8 mouse cellular contexts compared by ENCODE assay signal in the genomic region with DNA sequence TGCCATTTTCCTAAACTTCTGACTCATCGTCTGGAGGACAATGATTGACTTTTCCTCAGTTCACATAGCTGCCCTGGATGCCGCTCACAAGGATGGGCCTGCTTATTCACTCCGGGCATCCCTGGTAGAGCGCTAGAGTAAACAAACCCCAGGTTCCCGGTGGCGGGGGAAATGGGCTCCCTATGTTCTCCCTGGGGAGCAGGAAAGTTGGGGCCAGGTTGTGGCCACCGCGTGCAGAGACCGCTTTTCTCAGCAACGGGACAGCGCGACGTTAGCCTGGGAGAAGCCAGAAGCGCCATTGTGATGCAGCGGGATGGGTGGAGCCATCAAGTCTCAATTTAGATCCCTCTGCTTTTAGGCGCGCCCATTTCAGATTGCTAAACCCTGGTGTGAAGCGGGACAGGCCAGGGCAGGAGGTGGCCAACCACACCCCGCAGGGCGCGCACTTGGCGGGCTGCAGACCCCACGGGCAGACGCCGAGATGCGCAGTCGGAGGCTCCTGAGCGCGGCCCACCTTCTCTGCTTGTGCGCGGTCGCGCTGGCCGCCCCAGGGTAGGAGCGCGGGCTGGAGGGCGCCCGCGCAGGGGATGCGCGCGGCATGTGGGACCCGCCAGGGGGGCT. TPM values are rescaled to one million over a fixed set of nuclear protein-coding genes. Genes with fewer than 3 reads are reported as not detected.
DNase-seq lines count a peak whose midpoint lies in the region; ATAC-seq and TF ChIP-seq lines count a peak whose summit lies in the region.

Cd109 (plus strand) TSS at position 146 of the 621 bp plus-strand sequence.

- H3K4me2 ChIP-seq in forebrain, embryonic 11.5 days (ENCODE audit: low read depth, low read length, severe bottlenecking) = peak within 1 kb of the TSS; percentile 96

- DNase-seq in cerebellum, adult 2 months = peak; percentile 17 to 37
- DNase-seq in cerebellum, adult 9-11 months = no peak
- no peak for DNase-seq in Patski (ENCODE audit: low read depth, low spot score)
- peak; percentile 75 for DNase-seq in forebrain, embryonic 11.5 days (ENCODE audit: low spot score)
- peak; percentile 65 to 67 for DNase-seq in heart, postnatal 10 days
- DNase-seq in left cerebral cortex, postnatal 4 days = peak; percentile 24
- DNase-seq in mesoderm, embryonic 11.5 days (ENCODE audit: low read depth, low spot score) = peak; percentile 58

- no peak within 1 kb of the TSS for H3K27ac ChIP-seq in cerebellum, adult 2 months (ENCODE audit: insufficient read depth, low read length)
- no peak within 1 kb of the TSS for H3K27ac ChIP-seq in forebrain, embryonic 11.5 days (ENCODE audit: low read depth, low read length)
- H3K27ac ChIP-seq in testis, adult 2 months (ENCODE audit: control insufficient read depth, insufficient read depth, low read depth, low read length) = no peak within 1 kb of the TSS

- H3K4me1 ChIP-seq in cerebellum, adult 2 months (ENCODE audit: control insufficient read depth, insufficient read depth, low read length) = no peaks in the 10 kb centered on the region; the same call in none of the 2 replicates
- H3K4me1 ChIP-seq in forebrain, embryonic 11.5 days (replicated peaks; ENCODE audit: control insufficient read depth, insufficient read depth, low read length) = peaks cover 5% of the 10 kb centered on the region
- peaks cover 15% of the 10 kb centered on the region for H3K4me1 ChIP-seq in testis, adult 2 months (ENCODE audit: control insufficient read depth, insufficient read depth, low read length)

- H3K36me3 ChIP-seq in forebrain, embryonic 11.5 days (ENCODE audit: control insufficient read depth, insufficient read depth, low read length) = no peaks in the 10 kb centered on the region
- no peaks in the 10 kb centered on the region for H3K36me3 ChIP-seq in testis, adult 2 months (ENCODE audit: control insufficient read depth, insufficient read depth, low read length)

- ATAC-seq in Patski = peak; percentile 73
- peak; percentile 82 for ATAC-seq in forebrain, embryonic 11.5 days (replicated peaks; ENCODE audit: low FRiP score)

- peak within 1 kb of the TSS; percentile 81 for H3K4me3 ChIP-seq in cerebellum, adult 2 months (replicated peaks; ENCODE audit: insufficient read depth, low read depth, low read length)
- H3K4me3 ChIP-seq in forebrain, embryonic 11.5 days (ENCODE audit: low read depth, low read length) = peak within 1 kb of the TSS; percentile 55
- peak within 1 kb of the TSS; percentile 91 for H3K4me3 ChIP-seq in testis, adult 2 months (ENCODE audit: control insufficient read depth, low read depth, low read length)

- peak within 1 kb of the TSS; percentile 76 for H3K9ac ChIP-seq in forebrain, embryonic 11.5 days (ENCODE audit: low read length)

- no peak for TF ChIP-seq POLR2A in cerebellum, adult 2 months (IDR thresholded peaks at IDR 0.05; ENCODE audit: borderline replicate concordance, insufficient read depth, low read length)
- peak; percentile 54; the same call in 1 of the 2 replicates for TF ChIP-seq POLR2A in testis, adult 2 months (IDR thresholded peaks at IDR 0.05; ENCODE audit: control insufficient read depth, low read depth, low read length)

- intact Hi-C loops in heart, postnatal 10 days (cut with DNase I) = loop anchor here (2.0 kb wide), 1 partner anchor 15 kb away; no protein-coding TSS in a partner anchor
- intact Hi-C loops in left cerebral cortex, postnatal 4 days (cut with DNase I) = no loop called here

- H3K27me3 ChIP-seq in cerebellum, adult 2 months (ENCODE audit: control insufficient read depth, insufficient read depth, low read length) = peaks cover 1% of the 10 kb centered on the region; the same call in 1 of the 2 replicates
- no peaks in the 10 kb centered on the region for H3K27me3 ChIP-seq in Patski
- H3K27me3 ChIP-seq in forebrain, embryonic 11.5 days (ENCODE audit: control insufficient read depth, insufficient read depth, low read length) = peaks cover 8% of the 10 kb centered on the region
- H3K27me3 ChIP-seq in testis, adult 2 months (ENCODE audit: control insufficient read depth, insufficient read depth, low read length) = peaks cover 7% of the 10 kb centered on the region

- no peak for TF ChIP-seq CTCF in cerebellum, adult 2 months (IDR thresholded peaks at IDR 0.05; ENCODE audit: borderline replicate concordance, insufficient read depth, low read depth, low read length)
- TF ChIP-seq CTCF in Patski (IDR thresholded peaks at IDR 0.05) = no peak
- TF ChIP-seq CTCF in testis, adult 2 months (IDR thresholded peaks at IDR 0.05; ENCODE audit: control insufficient read depth, insufficient read depth, insufficient replicate concordance, low read depth, low read length) = no peak

- under 1% methylated on average over 43 of the region's 43 CpGs for WGBS in cerebellum, adult 2 months
- under 1% methylated on average over 43 of the region's 43 CpGs for WGBS in forebrain, embryonic 11.5 days

- in situ Hi-C loops in Patski (cut with MboI; ENCODE audit: low pct_unique_long_range_greater_than_20kb) = no loop called here

- H3K9me3 ChIP-seq in forebrain, embryonic 11.5 days (ENCODE audit: control insufficient read depth, low read length) = no peaks in the 10 kb centered on the region

- POLR2A ChIA-PET in Patski (lab: Charles Lee) = no interaction called here

- CTCF ChIA-PET in Patski (lab: Charles Lee) = no interaction called here

RNA-seq across cellular contexts. Expression of gene Cd109, which starts in this region (rescaled TPM):
- 0.20 and 0.33 TPM in 2 replicates for polyA plus RNA-seq in cerebellum, adult 2 months (2012; rRNA removed)
- polyA plus RNA-seq in Patski (2021) = 6.5 TPM
- polyA plus RNA-seq in forebrain, embryonic 11.5 days (2014; fragmentation: Nextera tagmentation; extraction: Ambion mirVana) = 4.6 and 5.4 TPM in 2 replicates
- total RNA-seq in heart, postnatal 10 days (2021) = 10 to 100 TPM; 13.0 to 13.5 TPM
- 1 to 10 TPM; 1.4 to 1.8 TPM for total RNA-seq in left cerebral cortex, postnatal 4 days (2021)
- polyA plus RNA-seq in testis, adult 2 months (2012; rRNA removed) = 6.1 and 7.6 TPM in 2 replicates

Comparison
In these comparisons a context has a peak if more than half of its experiments do, and no peak if none do; other contexts are left out.
1. RNA of gene Cd109 (total RNA-seq): 13.0 to 13.5 TPM in heart, postnatal 10 days; 1.4 to 1.8 TPM in left cerebral cortex, postnatal 4 days; every median in the first group is over 4 times any median in the second.
2. Peak in DNase-seq and H3K4me3 ChIP-seq in cerebellum, adult 2 months; RNA of the gene not detected or under 1 TPM.
3. DNase-seq: peak in forebrain, embryonic 11.5 days (single experiment), heart, postnatal 10 days (2 of 2), left cerebral cortex, postnatal 4 days (single experiment) and mesoderm, embryonic 11.5 days (single experiment); none in cerebellum, adult 9-11 months (single experiment) and Patski (single experiment).
4. Peak in every context shown above with its lines, with median percentiles within 50 percentile points of each other: H3K4me3 ChIP-seq.